Comparison of ENCODE assay signal across 8 mouse cellular contexts in genomic region chr11:102572866-102573663, GRCm38 (mm10). TPM values are rescaled to one million over a fixed set of nuclear protein-coding genes. Genes with fewer than 3 reads are reported as not detected.
DNase-seq lines count a peak whose midpoint lies in the region; ATAC-seq lines count a peak whose summit lies in the region.

No protein-coding gene starts in this region.

- peak; percentile 70; the same call in 1 of the 2 replicates for ATAC-seq in frontal cortex, adult (ENCODE audit: low TSS enrichment)

- peak overlapping the region; percentile 51 for H3K4me3 ChIP-seq in hindbrain, embryonic 10.5 days

- no peaks in the 10 kb centered on the region for H3K36me3 ChIP-seq in hindbrain, embryonic 10.5 days

- 6% methylated on average over 18 of the region's 18 CpGs for WGBS in hindbrain, embryonic 10.5 days

- no peaks in the 10 kb centered on the region for H3K9me3 ChIP-seq in hindbrain, embryonic 10.5 days

- H3K27ac ChIP-seq in hindbrain, embryonic 10.5 days: peak overlapping the region; percentile 90

- H3K27me3 ChIP-seq in hindbrain, embryonic 10.5 days (ENCODE audit: insufficient read depth, poor library complexity, severe bottlenecking): no peaks in the 10 kb centered on the region

- DNase-seq in Muller cell, postnatal 12 days (ENCODE audit: inconsistent ontology term): peak; percentile 75
- DNase-seq in cerebellum, adult 9-10 months: peak; percentile 77
- DNase-seq in hindbrain, embryonic 10.5 days (ENCODE audit: low spot score): peak; percentile 92
- DNase-seq in layer of hippocampus, postnatal 14 days (ENCODE audit: low spot score in 2 of 2): peak; percentile 76 to 84
- peak; percentile 94 for DNase-seq in lung, postnatal 14 days
- peak; percentile 85 for DNase-seq in ovary, postnatal 36 days (ENCODE audit: low spot score)
- peak; percentile 77 for DNase-seq in thymus, postnatal 25 days

- H3K4me1 ChIP-seq in hindbrain, embryonic 10.5 days (replicated peaks): peaks cover 17% of the 10 kb centered on the region

RNA-seq across cellular contexts. Expression of gene Gm11627, which starts 6.2 kb away (rescaled TPM):
- 9.0 and 9.1 TPM in 2 replicates for polyA plus RNA-seq in hindbrain, embryonic 10.5 days (2016; fragmentation: Nextera tagmentation; extraction: Ambion mirVana)
- total RNA-seq in layer of hippocampus, postnatal 14 days (2021): 1 to 10 TPM; 6.4 to 6.9 TPM

RNA-seq across cellular contexts. Expression of gene Gpatch8, which starts 16.9 kb away (rescaled TPM):
- polyA plus RNA-seq in hindbrain, embryonic 10.5 days (2016; fragmentation: Nextera tagmentation; extraction: Ambion mirVana): 63.0 and 66.5 TPM in 2 replicates
- 10 to 100 TPM; 51.4 to 54.4 TPM for total RNA-seq in layer of hippocampus, postnatal 14 days (2021)

RNA-seq across cellular contexts. Expression of gene Fzd2, which starts 31.1 kb away (rescaled TPM):
- polyA plus RNA-seq in hindbrain, embryonic 10.5 days (2016; fragmentation: Nextera tagmentation; extraction: Ambion mirVana): 31.8 and 36.9 TPM in 2 replicates
- 1 to 10 TPM; 8.5 to 9.4 TPM for total RNA-seq in layer of hippocampus, postnatal 14 days (2021)

Comparison
In these comparisons a context has a peak if more than half of its experiments do, and no peak if none do; other contexts are left out.
1. Peak in every context shown above with its lines: DNase-seq, ATAC-seq, H3K4me3 ChIP-seq and H3K27ac ChIP-seq.